Mouse (Mus musculus): Measurements from ENCODE around the gene Gm17416.

- TF ChIP-seq CTCF (IDR thresholded peaks at IDR 0.05; ENCODE audit: control insufficient read depth, insufficient read depth, low read length) = no peak
- TF ChIP-seq POLR2A (IDR thresholded peaks at IDR 0.05; ENCODE audit: borderline replicate concordance, control insufficient read depth, low read depth, low read length) = no peak
Measured at GRCm38 (mm10) chr2:152548124-152548523, 21.0 kb upstream of the Gm17416 start.

Measured in bone marrow, adult 2 months (tissue).